Mouse (Mus musculus) kidney, adult 2 months (tissue): ENCODE results near the gene Arih2. TPM values are rescaled to one million over a fixed set of nuclear protein-coding genes. Genes with fewer than 3 reads are reported as not detected.

Source experiments
- DNase-seq: peaks from one replicate; pipeline ENCODE4 v3.0.0; 2021
- H3K27ac ChIP-seq: fragments of 200-500 bp; 2 replicates; pipeline ENCODE4 v1.5.1; 2012; ENCODE audit warnings: low read depth, low read length, control low read depth, inconsistent platforms; ENCODE audit not compliant: insufficient read depth
- H3K27me3 ChIP-seq: fragments of 200-500 bp; replicated peaks from 2 replicates; pipeline ENCODE4 v1.6.1; 2012; ENCODE audit warnings: mild to moderate bottlenecking, moderate library complexity, low read length, inconsistent platforms; ENCODE audit not compliant: control insufficient read depth, insufficient read depth
- H3K36me3 ChIP-seq: fragments of 200-500 bp; 2 replicates; pipeline ENCODE4 v1.6.1; 2012; ENCODE audit warnings: mild to moderate bottlenecking, moderate library complexity, low read length, inconsistent platforms; ENCODE audit not compliant: control insufficient read depth, insufficient read depth
- H3K4me1 ChIP-seq: fragments of 200-500 bp; 2 replicates; pipeline ENCODE4 v1.6.1; 2011; ENCODE audit warnings: low read length; ENCODE audit not compliant: control insufficient read depth, insufficient read depth
- H3K4me3 ChIP-seq: fragments of 200-500 bp; 2 replicates; pipeline ENCODE4 v1.5.1; 2011; ENCODE audit warnings: mild to moderate bottlenecking, low read depth, low read length, control low read depth; ENCODE audit not compliant: insufficient read depth
- CTCF ChIP-seq: fragments of 200-500 bp; conservative IDR thresholded peaks from 2 replicates; pipeline ENCODE4 v1.5.1; 2011; ENCODE audit warnings: low read depth, mild to moderate bottlenecking, control low read depth, low read length, moderate library complexity, mixed read lengths; ENCODE audit not compliant: insufficient read depth, insufficient read length
- POLR2A ChIP-seq: fragments of 200-500 bp; IDR thresholded peaks from one replicate; pipeline ENCODE4 v1.6.1; 2011; ENCODE audit warnings: low read depth, low read length, control low read depth
- WGBS: fragments of 180-500 bp; shearing (Covaris S2); methylation state at CpG from one replicate; pipeline ENCODE4 v1.1.7; 2018; 5-methylcytosine and 5-hydroxymethylcytosine counted together
- polyA plus RNA-seq: library from polyadenylated mRNA; depleted of rRNA; stranded (reverse); fragments of >200 nt; gene quantifications from 2 replicates; pipeline ENCODE4 v1.2.3, GENCODE M21; 2012

Arih2 gene
- polyA plus RNA-seq, 1 experiment = 36.9 TPM

- no peaks in the 10 kb centered on the region for H3K27me3 ChIP-seq
- H3K4me1 ChIP-seq = 0 out of 2 replicates have a peak, but pooled peaks cover 2% of the 10 kb centered on the region
- H3K36me3 ChIP-seq = no peaks in the 10 kb centered on the region
- 34% methylated on average over 2 of the region's 2 CpGs for WGBS
- H3K27ac ChIP-seq = no peak overlapping the region
- no peak for DNase-seq
- no peak overlapping the region for H3K4me3 ChIP-seq
- TF ChIP-seq POLR2A (no peak), CTCF (no peak)
Measured at GRCm38 (mm10) chr9:108600011-108600410, 49.2 kb downstream of the Arih2 start.

DNA sequence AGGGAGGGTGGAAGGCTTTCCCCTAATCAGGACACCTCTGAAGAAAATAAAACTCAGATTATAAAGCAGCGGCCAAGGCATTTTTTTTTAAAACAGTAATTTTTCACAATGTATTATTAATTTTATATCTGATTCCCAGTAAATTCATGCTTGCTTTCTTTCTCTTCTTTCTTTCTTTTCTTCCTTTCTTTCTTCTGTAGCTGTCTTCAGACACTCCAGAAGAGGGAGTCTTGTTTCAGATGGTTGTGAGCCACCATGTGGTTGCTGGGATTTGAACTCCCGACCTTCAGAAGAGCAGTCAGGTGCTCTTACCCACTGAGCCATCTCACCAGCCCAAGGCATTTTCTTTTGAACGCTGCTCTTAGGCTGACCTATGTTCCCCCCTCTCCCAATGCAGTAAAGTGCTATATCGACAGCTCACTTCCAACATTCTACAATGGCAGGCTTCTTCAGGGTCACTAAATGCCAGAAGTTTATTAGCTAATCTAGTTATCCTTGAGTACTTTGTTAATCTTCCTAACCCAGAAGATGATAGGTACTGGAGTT, 50.1 kb downstream of the Arih2 start:
- H3K27me3 ChIP-seq = no peaks in the 10 kb centered on the region
- TF ChIP-seq CTCF (no peak), POLR2A (no peak)
- H3K27ac ChIP-seq = no peak overlapping the region
- H3K4me3 ChIP-seq = no peak overlapping the region
- 0 out of 2 replicates have a peak, but pooled peaks cover under 1% of the 10 kb centered on the region for H3K4me1 ChIP-seq
- DNase-seq = no peak
- no peaks in the 10 kb centered on the region for H3K36me3 ChIP-seq
- WGBS = 68% methylated on average over 4 of the region's 4 CpGs

DNA sequence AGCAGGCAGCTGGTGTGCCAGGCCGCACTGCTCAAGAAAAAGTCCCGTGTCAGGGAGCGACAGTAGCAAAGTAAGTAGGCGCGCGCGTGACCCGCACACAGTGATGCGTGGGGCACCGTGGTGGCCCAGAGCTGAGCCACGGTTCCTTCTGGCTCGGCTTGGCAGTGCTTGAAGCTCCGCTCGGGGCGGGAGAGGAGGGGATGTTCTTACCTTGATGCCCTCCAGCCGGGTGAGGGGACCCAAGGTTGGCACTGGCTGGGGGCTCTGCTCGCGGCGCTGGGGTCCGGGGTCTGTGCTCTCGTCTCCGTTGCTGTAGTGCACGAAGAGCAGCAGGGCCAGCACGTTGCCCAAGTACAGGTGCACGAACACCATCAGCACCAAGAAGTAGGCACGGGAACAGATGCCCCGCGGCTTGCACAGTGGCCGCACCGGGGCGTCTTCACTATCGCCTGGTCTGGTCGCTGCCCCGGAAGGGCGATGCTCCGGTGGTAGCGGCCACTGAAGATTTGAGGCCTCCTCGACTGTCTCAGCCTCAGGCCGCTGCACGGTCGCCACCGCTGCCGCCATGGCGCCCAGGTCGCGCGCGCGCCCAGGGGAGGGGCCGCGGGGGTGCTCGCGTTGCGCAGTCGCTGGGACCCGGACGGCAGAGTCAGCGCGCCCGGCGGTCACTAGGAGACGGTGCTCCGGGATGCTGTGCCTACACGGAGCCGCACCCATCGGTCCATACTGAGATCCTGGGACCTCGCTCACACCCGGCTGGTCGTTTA, 52.0 kb downstream of the Arih2 start, which contains the start of gene P4htm:
TSS of gene P4htm (minus strand) at position 670 of the 767 bp plus-strand sequence.
- no peaks in the 10 kb centered on the region for H3K4me1 ChIP-seq
- DNase-seq = peak; percentile 56
- no peaks in the 10 kb centered on the region for H3K27me3 ChIP-seq
- TF ChIP-seq POLR2A = no peak
- TF ChIP-seq CTCF = no peak
- WGBS = 5% methylated on average over 69 of the region's 69 CpGs
- no peak within 1 kb of the TSS for H3K27ac ChIP-seq
- peak within 1 kb of the TSS; percentile 60 for H3K4me3 ChIP-seq
- no peaks in the 10 kb centered on the region for H3K36me3 ChIP-seq

DNA sequence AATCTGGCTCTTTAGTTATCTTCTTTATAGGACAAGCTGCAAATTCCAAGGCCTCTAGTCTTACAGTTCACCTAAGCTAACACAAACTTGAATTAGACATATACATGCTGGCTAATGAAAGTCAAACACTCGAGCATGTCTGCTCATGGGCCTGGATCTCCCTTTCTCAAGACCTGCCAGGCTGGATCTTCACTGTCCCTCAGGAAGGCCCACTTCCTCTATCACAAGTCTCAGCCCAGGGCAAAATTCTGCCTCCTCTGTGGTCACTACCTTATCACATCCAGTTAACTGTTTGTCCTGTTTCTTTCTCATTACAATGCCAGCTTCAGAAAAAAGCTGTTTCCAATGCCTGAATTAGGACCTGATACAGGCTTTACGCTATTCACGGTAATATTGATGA, 54.8 kb downstream of the Arih2 start:
- TF ChIP-seq CTCF (no peak), POLR2A (no peak)
- WGBS = 75% methylated on average over 3 of the region's 3 CpGs

DNA sequence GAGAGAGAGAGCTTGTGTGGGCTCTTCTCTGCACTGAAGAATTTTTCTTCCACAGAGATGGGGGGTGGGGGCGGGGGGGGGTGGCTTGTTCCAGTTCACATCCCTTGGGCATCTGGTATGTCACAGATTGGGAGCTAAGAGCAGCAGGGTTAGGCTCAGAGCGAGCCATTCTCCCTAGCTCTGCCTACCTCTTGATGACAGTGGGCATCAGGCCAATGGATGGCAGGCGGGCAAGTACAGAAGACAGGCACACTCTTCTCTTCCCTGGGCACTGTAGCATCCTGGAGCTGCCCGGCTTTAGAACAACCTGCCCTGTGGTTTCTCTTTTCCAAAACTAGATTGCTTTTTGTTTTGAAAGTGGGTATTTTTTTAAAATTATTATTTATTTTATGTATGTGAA, 57.7 kb downstream of the Arih2 start:
- Histone ChIP-seq H3K36me3 (no peaks in the 10 kb centered on the region), H3K4me1 (no peaks in the 10 kb centered on the region), H3K4me3 (no peak overlapping the region), H3K27ac (no peak overlapping the region), H3K27me3 (no peaks in the 10 kb centered on the region)
- TF ChIP-seq CTCF (no peak), POLR2A (no peak)
- no peak for DNase-seq
- 80% methylated on average over 4 of the region's 4 CpGs for WGBS

More for the DNA sequence above, 54.8 kb downstream of the Arih2 start:
- no peak overlapping the region for H3K4me3 ChIP-seq
- H3K4me1 ChIP-seq = no peaks in the 10 kb centered on the region
- H3K27ac ChIP-seq = no peak overlapping the region
- no peak for DNase-seq
- H3K27me3 ChIP-seq = no peaks in the 10 kb centered on the region
- no peaks in the 10 kb centered on the region for H3K36me3 ChIP-seq

DNA sequence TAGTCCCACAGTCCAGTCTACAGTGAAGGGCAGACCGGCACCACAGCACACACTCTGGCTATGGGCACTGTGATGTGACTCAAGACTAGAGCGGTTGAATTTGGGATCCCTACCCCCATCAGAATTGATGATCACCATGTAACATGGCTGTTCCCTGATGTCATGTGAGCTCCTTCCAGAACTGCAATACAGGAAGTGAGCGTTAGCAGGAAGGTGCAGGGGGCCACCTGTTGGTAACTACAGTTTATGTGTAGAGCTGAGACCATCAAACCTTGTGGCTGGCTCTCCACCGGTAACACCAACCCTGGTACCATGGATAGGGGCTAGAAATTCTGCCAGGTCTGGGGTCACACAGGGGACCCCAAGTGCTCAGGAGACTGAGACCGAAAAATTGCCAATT, 60.0 kb downstream of the Arih2 start:
- Histone ChIP-seq H3K4me3 (no peak overlapping the region), H3K27me3 (no peaks in the 10 kb centered on the region), H3K4me1 (no peaks in the 10 kb centered on the region), H3K27ac (no peak overlapping the region), H3K36me3 (no peaks in the 10 kb centered on the region)
- no peak for DNase-seq
- no peak for TF ChIP-seq POLR2A
- no peak; the same call in 1 of the 2 replicates for TF ChIP-seq CTCF
- WGBS = 68% methylated on average over 5 of the region's 5 CpGs

DNA sequence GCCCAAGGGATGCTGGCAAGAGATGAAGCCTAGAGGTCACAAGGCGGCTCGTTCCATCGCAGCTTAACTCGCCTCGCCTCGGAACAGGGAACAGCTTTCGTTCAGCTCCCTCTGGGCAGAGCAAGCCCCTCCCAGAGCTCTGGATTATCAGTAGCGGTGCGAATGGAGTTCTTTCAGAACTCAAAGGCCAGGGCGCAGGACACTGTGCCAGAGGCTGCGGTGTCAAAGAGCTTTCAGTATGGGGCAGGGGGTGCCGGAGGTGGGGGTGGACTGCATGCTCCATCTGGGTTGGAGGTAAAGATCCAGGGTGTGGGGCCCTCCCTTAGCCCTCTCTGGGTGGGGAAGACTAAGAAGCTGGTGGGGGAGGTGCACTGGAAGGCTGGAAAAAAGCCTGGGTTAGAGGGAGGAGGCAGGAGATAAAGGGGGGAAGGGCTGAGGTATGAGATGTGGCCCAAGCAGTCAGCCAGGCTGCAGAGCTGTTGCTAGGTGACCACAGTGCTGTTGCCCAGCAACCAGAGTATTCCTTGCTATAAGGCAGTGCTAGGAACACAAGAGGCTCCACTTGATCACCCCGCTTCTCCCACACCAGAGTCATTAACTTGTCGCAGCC, 61.5 kb downstream of the Arih2 start:
- Histone ChIP-seq H3K4me3 (no peak overlapping the region), H3K27me3 (no peaks in the 10 kb centered on the region), H3K4me1 (no peaks in the 10 kb centered on the region), H3K36me3 (no peaks in the 10 kb centered on the region), H3K27ac (no peak overlapping the region)
- no peak for TF ChIP-seq CTCF
- TF ChIP-seq POLR2A = no peak
- 26% methylated on average over 14 of the region's 14 CpGs for WGBS
- DNase-seq = peak; percentile 44
